Mouse (Mus musculus): Measurements from ENCODE around the gene Lims1. TPM values are rescaled to one million over a fixed set of nuclear protein-coding genes. Genes with fewer than 3 reads are reported as not detected.

The Lims1 gene
- total RNA-seq, 2 experiments from 2014 or later, result 20.7 to 22.6 TPM

DNA sequence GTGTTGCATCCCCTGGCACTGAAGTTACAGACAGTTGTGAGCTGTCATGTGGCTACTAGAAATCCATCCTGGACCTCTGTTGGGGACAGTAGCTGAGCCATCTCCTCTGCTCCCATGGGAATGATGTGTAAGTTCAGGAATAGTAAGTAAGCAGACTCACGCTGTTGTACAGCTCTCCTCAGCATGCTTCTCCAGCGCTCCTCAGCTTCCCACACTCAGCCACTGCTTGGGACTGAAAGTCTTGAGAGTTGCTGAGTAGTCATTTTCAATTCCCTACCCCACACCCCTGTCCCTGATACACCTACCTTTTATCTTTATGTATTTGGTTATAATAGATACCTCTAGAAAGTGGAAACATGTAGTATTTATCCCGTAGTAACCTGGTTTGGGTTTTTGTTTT is 33.2 kb downstream of the Lims1 start:
- no peak overlapping the region for H3K4me3 ChIP-seq
- TF ChIP-seq CTCF (conservative IDR thresholded peaks at IDR 0.05), result no peak
- DNase-seq (ENCODE audit: low spot score in 2 of 2), result no peak

DNA sequence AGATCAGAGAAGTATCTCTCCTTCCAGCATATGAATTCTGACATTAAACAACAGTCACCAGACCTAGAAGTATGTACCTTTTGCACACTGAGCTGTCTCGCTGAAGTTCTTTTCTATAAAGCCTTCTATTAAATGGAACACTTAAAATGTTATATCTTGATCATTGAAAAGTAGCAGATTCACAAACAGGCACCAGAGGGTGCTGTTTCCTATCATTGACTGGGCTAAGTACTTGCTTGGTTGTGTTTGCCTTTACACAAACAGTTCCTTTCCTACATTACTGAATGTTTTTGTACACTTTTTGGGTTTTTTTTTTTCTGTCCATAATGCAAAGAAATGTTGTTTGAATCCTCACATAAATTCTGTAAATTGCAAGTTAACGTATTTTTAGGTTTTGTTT is 35.9 kb downstream of the Lims1 start:
- H3K27ac ChIP-seq, result no peak overlapping the region
- no peak overlapping the region for H3K4me3 ChIP-seq
- peak in 1 of 2 experiments; percentile 52 for DNase-seq (ENCODE audit: low spot score in 2 of 2)
- TF ChIP-seq CTCF (conservative IDR thresholded peaks at IDR 0.05), result peak; percentile 91

More for the DNA sequence above, 33.2 kb downstream of the Lims1 start:
- H3K27ac ChIP-seq, result no peak overlapping the region

DNA sequence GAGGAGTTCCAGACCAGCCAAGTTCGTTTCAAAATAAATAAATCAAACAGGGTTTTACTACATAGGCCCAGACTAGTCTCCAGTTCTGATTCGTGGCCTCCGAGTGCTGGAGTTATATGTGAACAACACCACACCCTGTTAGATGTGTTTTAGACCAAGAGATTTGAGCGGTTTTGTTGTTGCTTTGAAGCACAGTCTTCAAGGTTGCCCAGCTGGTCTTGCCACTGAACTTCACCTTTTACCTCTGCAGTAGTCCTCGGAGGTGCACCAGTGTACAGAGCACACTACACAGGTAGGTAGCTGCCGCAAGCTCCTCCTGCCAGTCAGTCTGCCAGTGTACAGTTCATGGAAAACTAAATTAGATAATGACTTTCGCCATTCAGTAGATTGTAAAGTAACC is 36.7 kb downstream of the Lims1 start:
- no peak overlapping the region for H3K27ac ChIP-seq
- no peak for TF ChIP-seq CTCF (conservative IDR thresholded peaks at IDR 0.05)
- no peak overlapping the region for H3K4me3 ChIP-seq
- DNase-seq (ENCODE audit: low spot score in 2 of 2), result no peak

DNA sequence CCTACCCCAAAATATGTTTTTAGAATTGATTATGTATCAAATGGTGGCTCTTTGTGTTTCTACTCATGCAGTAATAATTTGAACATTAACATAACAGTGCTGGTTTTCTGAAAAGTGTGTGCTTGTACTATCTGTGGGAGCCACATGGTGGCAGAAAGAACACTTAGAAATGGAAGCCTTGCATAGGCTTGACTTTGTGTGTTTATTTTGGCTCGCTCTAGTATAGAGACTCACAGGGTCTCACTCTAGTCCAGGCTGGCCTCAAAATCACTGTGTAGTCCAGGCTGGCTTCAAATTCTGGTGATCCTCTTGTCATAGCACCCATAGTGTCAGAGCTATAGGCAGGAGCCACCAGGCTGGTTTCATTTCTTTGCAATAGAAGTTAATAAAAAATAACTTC is 39.5 kb downstream of the Lims1 start:
- DNase-seq (ENCODE audit: low spot score in 2 of 2), result no peak
- Histone ChIP-seq H3K27ac (0 out of 2 replicates have a peak overlapping the region, but pooled peaks have one; percentile 15), H3K4me3 (no peak overlapping the region)
- TF ChIP-seq CTCF (conservative IDR thresholded peaks at IDR 0.05), result peak; percentile 84

DNA sequence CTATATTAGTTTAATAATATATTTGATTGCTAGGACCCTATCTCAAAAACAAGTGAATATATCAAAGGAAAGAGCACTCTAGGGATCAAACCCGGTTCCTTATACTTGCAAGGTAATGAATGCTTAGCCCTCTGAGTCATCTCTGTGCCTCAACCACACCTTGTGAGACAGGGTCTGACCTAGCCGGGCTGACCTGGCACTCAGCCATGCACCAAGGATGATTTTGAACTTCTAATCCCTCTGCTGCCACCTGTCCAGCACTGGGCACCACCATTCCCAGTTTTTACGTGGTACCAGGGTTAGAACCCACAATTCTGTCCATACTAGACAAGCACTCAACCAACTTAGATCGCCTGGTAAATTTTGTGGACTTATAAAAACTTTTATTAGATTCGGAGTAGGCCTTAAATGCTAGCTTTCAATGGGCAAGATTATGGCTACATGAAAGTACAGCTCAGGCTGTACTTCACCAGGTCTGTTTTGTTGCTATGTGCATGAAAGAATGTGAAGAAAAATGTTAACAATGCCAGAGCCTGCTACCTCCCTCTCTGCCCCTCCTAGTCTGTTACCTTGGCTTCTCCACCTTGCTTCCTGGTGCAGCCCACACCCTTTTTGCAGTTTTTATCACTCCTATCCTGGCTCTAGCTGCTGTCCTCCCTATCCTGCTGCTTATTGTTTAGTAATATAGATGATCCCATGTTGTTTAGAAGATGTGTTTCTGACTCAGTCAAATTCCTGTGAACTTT is 41.7 kb downstream of the Lims1 start:
- no peak for TF ChIP-seq CTCF (conservative IDR thresholded peaks at IDR 0.05)
- DNase-seq (ENCODE audit: low spot score in 2 of 2), result no peak
- H3K27ac ChIP-seq, result no peak overlapping the region
- no peak overlapping the region for H3K4me3 ChIP-seq

DNA sequence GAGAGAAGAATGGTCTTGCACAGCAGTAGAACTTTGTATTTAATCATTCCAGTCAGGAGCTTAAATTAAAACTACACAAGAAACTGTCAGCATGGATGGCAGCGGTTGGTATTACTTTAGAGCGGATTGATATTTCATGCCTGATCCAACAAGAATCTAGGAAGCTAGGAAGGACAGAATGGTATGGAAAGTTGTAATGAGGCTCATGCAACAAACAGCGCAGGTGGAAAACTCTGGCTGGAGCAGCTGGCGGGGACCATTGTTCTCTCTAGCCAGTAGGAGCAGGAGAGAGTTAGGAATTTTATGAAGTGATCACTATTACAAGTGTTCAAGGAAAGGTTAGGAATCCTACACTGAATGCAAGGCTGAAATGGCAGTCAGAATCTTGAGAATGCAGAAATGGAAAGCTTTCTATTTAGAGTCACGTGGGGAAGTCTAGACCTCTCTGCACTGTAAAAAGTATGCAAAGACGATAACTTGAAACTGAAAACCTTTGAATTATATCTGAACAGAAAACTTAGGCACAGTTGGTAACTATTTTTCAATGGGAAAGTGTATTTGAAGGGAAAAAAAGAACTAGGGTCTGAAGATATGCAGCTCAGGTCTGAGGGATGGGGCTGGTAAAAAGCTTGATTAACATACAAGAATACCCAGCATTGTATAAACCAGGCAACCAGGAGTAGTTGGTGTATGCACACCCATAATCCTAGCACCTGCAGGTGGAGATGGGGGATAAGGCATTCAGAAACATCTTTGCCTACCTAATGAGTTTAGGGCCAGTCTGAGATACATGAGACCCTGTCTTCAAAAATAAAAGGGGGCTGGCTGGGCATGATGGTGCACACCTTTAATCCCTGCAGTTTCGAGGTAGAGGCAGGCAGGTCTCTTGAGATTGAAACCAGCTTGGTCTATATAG is 45.8 kb downstream of the Lims1 start:
- Histone ChIP-seq H3K4me3 (no peak overlapping the region), H3K27ac (peak overlapping the region; percentile 88)
- no peak for DNase-seq (ENCODE audit: low spot score in 2 of 2)
- TF ChIP-seq CTCF (conservative IDR thresholded peaks at IDR 0.05), result 0 out of 2 replicates have a peak, but pooled peaks have one; percentile 19

DNA sequence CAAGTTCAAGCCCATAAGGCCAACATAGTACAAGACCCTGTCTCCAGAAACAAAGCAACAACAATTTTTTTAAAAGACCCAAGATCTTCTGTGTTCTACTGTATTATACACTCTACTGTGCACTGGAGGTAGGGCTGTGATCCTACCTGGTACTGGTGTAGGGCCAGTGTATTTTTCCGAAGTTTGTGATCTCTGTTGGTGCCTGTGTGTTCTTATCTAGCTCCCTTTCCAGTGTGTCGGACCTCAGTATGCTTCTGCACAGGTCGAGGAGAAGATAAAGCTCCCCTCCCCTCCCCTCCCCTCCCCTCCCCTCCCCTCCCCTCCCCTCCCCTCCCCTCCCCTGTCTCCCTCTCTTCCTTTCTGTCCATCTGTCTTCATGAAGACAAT is 46.4 kb downstream of the Lims1 start:
- DNase-seq (ENCODE audit: low spot score in 2 of 2), result no peak
- no peak overlapping the region for H3K4me3 ChIP-seq
- TF ChIP-seq CTCF (conservative IDR thresholded peaks at IDR 0.05), result no peak
- peak overlapping the region; percentile 88 for H3K27ac ChIP-seq

DNA sequence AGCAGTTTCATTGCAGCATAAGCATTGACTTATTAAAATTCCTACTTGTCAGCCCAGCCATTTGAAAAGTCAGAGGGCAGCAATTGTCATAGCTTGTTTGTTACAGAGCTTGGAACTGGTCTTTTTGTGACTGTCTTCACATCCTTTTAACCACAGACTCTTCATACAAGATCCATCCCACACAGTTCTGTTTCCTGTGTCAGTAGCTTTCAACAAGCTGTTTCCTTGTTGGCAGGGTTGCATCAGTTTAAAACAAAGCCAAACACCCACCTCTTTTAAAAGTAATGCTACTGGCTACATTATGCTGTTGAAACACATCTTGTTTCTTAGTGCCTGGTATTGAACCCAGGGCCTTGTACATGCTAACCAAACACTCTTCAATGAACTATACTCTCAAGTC is 46.9 kb downstream of the Lims1 start:
- DNase-seq (ENCODE audit: low spot score in 2 of 2), result peak; percentile 33 to 80
- H3K4me3 ChIP-seq, result no peak overlapping the region
- peak overlapping the region; percentile 88 for H3K27ac ChIP-seq
- no peak for TF ChIP-seq CTCF (conservative IDR thresholded peaks at IDR 0.05)

DNA sequence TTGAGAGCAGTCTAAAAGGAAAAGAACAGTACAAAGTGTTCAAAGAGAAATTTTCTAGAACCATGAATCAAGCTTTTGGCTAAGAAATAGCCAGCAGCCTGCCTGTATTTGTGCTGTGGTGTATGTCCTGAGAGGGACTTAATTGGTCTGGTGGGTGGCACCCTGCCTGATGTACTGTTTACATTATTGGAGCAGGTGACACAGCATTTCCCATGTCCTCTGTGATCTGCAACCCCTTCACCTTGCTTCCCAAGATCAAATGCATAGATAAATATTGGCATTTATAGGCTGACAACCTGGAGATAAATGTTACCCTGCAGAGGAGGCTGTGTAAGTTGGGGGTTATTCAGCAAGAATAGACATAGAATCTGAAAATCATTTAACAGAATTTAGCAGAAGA is 47.3 kb downstream of the Lims1 start:
- peak overlapping the region; percentile 88 for H3K27ac ChIP-seq

DNA sequence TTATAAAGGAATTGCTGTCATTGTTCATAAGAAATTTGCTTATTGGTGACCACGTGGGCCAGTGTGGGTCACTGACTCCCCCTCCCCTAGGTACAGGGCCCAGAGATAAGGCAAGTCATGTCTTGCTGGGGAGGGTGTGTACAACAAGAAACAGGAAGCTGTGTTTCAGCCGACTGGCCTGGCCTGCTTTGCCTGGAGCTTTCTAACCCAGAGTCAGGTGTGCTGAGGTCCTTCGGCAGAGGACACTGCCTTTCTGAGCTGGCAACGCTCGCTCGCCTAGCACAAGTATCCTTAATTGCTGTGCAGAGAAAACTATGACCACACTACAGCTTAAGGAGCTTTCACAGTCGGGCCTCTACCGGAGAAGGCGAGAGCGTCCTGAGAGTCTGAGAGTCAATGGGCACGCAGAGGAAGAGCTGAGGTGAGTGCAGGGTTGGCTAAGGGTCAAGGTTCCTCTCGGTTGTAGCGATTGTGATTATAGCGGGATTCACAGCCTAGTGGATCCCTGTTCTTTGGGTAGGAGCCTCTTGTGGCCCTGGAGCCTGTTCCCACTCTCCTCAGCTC is 48.1 kb downstream of the Lims1 start:
- no peak for DNase-seq (ENCODE audit: low spot score in 2 of 2)
- no peak for TF ChIP-seq CTCF (conservative IDR thresholded peaks at IDR 0.05)
- Histone ChIP-seq H3K27ac (peak overlapping the region; percentile 88), H3K4me3 (no peak overlapping the region)

More for the DNA sequence above, 47.3 kb downstream of the Lims1 start:
- DNase-seq (ENCODE audit: low spot score in 2 of 2), result no peak
- no peak for TF ChIP-seq CTCF (conservative IDR thresholded peaks at IDR 0.05)
- no peak overlapping the region for H3K4me3 ChIP-seq

DNA sequence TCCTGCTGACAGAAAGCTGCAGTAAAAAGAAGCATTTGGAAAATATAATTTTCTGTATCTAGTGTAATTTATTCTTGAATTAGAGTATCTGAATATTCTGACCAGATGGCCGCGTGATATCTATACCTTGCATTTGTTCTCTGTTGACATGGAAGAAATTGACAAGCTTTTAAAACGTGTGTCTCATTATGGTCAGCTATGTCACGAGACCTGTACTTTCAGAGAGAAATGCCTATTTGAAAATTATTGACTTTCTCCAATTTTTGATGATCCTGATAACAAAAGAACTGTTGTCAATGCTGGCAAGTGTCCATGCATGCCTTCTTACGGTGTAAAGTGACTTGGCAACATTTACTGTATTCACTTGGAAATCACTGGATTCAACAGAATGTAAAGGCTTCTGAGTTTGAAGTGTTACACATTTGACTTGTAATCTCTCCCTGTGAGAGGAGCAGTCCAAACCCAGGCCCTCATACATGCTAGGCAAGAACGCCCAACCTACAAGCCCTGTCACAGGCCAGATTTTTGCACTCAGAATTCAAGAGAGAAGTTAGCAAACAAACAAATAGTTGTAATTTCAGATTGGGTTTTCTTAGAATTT is 49.3 kb downstream of the Lims1 start:
- no peak overlapping the region for H3K4me3 ChIP-seq
- no peak for DNase-seq (ENCODE audit: low spot score in 2 of 2)
- TF ChIP-seq CTCF (conservative IDR thresholded peaks at IDR 0.05), result no peak
- peak overlapping the region; percentile 78 for H3K27ac ChIP-seq

DNA sequence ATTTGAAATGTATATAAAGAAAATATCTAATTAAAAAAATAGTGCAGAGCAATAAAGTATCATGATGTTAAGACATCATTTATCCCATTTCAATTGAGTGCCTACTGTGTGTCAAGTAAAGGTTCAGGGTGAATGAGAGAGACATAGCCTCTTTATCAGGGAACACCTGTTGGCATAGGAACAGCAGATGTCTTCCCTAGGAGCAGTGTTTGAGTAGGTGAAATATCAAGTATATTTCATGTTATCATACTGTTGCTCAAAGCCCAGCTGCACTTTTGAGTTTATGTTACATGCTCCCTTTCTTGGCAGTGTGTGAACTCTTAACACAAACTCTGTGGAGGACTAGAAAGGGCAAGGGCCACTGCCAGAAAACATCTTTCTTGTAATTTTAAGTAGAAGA is 50.6 kb downstream of the Lims1 start:
- peak overlapping the region; percentile 78 for H3K27ac ChIP-seq
- no peak for TF ChIP-seq CTCF (conservative IDR thresholded peaks at IDR 0.05)
- DNase-seq (ENCODE audit: low spot score in 2 of 2), result no peak
- no peak overlapping the region for H3K4me3 ChIP-seq
